Mouse (Mus musculus): ENCODE data around the gene Rsph14. TPM values are rescaled to one million over a fixed set of nuclear protein-coding genes. Genes with fewer than 3 reads are reported as not detected.
A peak's percentile ranks its signal among the peaks of the same experiment; 100 is the strongest.
"Not testable (repeated sequence)": the region's sequence is repeated elsewhere in the genome, so short reads cannot be mapped to it uniquely, and the experiment has no call there.

Gene Rsph14
- polyA plus RNA-seq, 1 experiment from 2014 or later = not detected

GRCm38 (mm10) chr10:75051364-75052074 lies 19.1 kb upstream of the Rsph14 start:
- H3K9me3 ChIP-seq (replicated peaks; ENCODE audit: control insufficient read depth, low read length) = no peaks in the 10 kb centered on the region
- H3K4me3 ChIP-seq (ENCODE audit: low read depth, low read length) = no peak overlapping the region
- H3K27me3 ChIP-seq (ENCODE audit: control insufficient read depth, insufficient read depth, low read length) = no peaks in the 10 kb centered on the region
- H3K4me1 ChIP-seq (ENCODE audit: control insufficient read depth, insufficient read depth, low read length) = no peaks in the 10 kb centered on the region
- H3K9ac ChIP-seq (replicated peaks; ENCODE audit: low read length) = no peak overlapping the region
- DNase-seq (ENCODE audit: low spot score) = no peak
- H3K36me3 ChIP-seq (replicated peaks; ENCODE audit: control insufficient read depth, insufficient read depth, low read depth, low read length) = no peaks in the 10 kb centered on the region
- no peak for ATAC-seq (replicated peaks; ENCODE audit: insufficient number of reproducible peaks, low FRiP score, low TSS enrichment, low read depth)
- WGBS = 91% methylated on average over 21 of the region's 21 CpGs
- no peak overlapping the region for H3K27ac ChIP-seq (replicated peaks; ENCODE audit: low read depth, low read length)
- H3K4me2 ChIP-seq (ENCODE audit: low read depth, low read length) = no peak overlapping the region

DNA sequence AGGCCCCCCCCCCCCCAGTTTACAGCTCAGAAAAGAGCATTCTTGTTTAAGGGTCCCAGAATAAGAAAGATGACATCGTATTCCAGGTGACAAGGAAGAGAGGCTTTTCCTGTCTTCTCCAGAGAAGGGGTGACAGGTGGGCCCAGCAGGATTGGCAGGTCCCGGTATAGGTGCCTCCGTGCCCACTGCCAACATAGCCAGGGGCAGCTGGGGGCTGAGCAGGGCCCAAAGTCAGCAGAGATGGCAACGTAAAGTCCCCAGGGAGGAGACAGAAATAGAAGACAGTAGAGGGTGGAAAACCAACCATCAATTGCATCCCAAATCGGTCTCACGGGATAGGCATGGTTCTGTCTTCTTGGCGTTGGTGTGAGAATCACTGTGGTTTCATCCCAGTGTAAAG lies 16.3 kb upstream of the Rsph14 start:
- no peaks in the 10 kb centered on the region for H3K9me3 ChIP-seq (replicated peaks; ENCODE audit: control insufficient read depth, low read length)
- H3K4me1 ChIP-seq (ENCODE audit: control insufficient read depth, insufficient read depth, low read length) = no peaks in the 10 kb centered on the region
- no peak overlapping the region for H3K4me2 ChIP-seq (ENCODE audit: low read depth, low read length)
- no peaks in the 10 kb centered on the region for H3K36me3 ChIP-seq (replicated peaks; ENCODE audit: control insufficient read depth, insufficient read depth, low read depth, low read length)
- DNase-seq (ENCODE audit: low spot score) (no peak), ATAC-seq (replicated peaks; ENCODE audit: insufficient number of reproducible peaks, low FRiP score, low TSS enrichment, low read depth) (no peak)
- H3K9ac ChIP-seq (replicated peaks; ENCODE audit: low read length) = no peak overlapping the region
- H3K27me3 ChIP-seq (ENCODE audit: control insufficient read depth, insufficient read depth, low read length) = no peaks in the 10 kb centered on the region
- H3K4me3 ChIP-seq (ENCODE audit: low read depth, low read length) = no peak overlapping the region
- H3K27ac ChIP-seq (replicated peaks; ENCODE audit: low read depth, low read length) = no peak overlapping the region
- 94% methylated on average over 7 of the region's 7 CpGs for WGBS

DNA sequence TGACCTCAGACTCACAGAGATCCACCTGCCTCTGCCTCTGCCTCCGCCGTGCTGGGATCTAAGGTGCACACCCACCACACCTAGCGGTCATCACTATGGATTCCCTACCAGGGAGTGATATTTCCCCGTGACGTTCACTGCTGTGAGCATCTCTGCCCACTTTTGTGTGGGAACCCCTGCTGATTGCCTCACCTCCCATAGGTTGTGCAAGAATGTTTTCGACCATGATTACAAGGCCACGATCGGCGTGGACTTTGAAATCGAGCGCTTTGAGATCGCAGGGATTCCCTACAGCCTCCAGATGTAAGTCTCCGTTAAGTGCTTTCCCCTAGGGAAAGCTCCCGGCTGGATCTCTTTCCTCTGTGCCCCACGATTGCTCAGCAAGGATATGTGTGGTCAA lies 13.4 kb upstream of the Rsph14 start:
- ATAC-seq (replicated peaks; ENCODE audit: insufficient number of reproducible peaks, low FRiP score, low TSS enrichment, low read depth) (no peak), DNase-seq (ENCODE audit: low spot score) (no peak)
- 89% methylated on average over 15 of the region's 15 CpGs for WGBS
- Histone ChIP-seq H3K4me2 (ENCODE audit: low read depth, low read length) (no peak overlapping the region), H3K36me3 (replicated peaks; ENCODE audit: control insufficient read depth, insufficient read depth, low read depth, low read length) (no peaks in the 10 kb centered on the region), H3K9ac (replicated peaks; ENCODE audit: low read length) (no peak overlapping the region), H3K4me1 (ENCODE audit: control insufficient read depth, insufficient read depth, low read length) (no peaks in the 10 kb centered on the region), H3K27ac (replicated peaks; ENCODE audit: low read depth, low read length) (no peak overlapping the region), H3K27me3 (ENCODE audit: control insufficient read depth, insufficient read depth, low read length) (no peaks in the 10 kb centered on the region), H3K4me3 (ENCODE audit: low read depth, low read length) (no peak overlapping the region), H3K9me3 (replicated peaks; ENCODE audit: control insufficient read depth, low read length) (no peaks in the 10 kb centered on the region)

GRCm38 (mm10) chr10:75044459-75044858 lies 12.1 kb upstream of the Rsph14 start:
- H3K4me1 ChIP-seq (ENCODE audit: control insufficient read depth, insufficient read depth, low read length) = no peaks in the 10 kb centered on the region
- DNase-seq (ENCODE audit: low spot score) = no peak
- WGBS = 34% methylated on average over 7 of the region's 7 CpGs
- H3K27me3 ChIP-seq (ENCODE audit: control insufficient read depth, insufficient read depth, low read length) = no peaks in the 10 kb centered on the region
- no peak overlapping the region for H3K4me3 ChIP-seq (ENCODE audit: low read depth, low read length)
- no peak overlapping the region for H3K27ac ChIP-seq (replicated peaks; ENCODE audit: low read depth, low read length)
- no peak overlapping the region for H3K4me2 ChIP-seq (ENCODE audit: low read depth, low read length)
- no peak overlapping the region for H3K9ac ChIP-seq (replicated peaks; ENCODE audit: low read length)
- ATAC-seq (replicated peaks; ENCODE audit: insufficient number of reproducible peaks, low FRiP score, low TSS enrichment, low read depth) = no peak
- H3K36me3 ChIP-seq (replicated peaks; ENCODE audit: control insufficient read depth, insufficient read depth, low read depth, low read length) = no peaks in the 10 kb centered on the region
- no peaks in the 10 kb centered on the region for H3K9me3 ChIP-seq (replicated peaks; ENCODE audit: control insufficient read depth, low read length)

GRCm38 (mm10) chr10:75042060-75042459 lies 9.7 kb upstream of the Rsph14 start:
- H3K9me3 ChIP-seq (replicated peaks; ENCODE audit: control insufficient read depth, low read length); H3K9ac ChIP-seq (replicated peaks; ENCODE audit: low read length); ATAC-seq (replicated peaks; ENCODE audit: insufficient number of reproducible peaks, low FRiP score, low TSS enrichment, low read depth); H3K36me3 ChIP-seq (replicated peaks; ENCODE audit: control insufficient read depth, insufficient read depth, low read depth, low read length); H3K27ac ChIP-seq (replicated peaks; ENCODE audit: low read depth, low read length); H3K4me1 ChIP-seq (ENCODE audit: control insufficient read depth, insufficient read depth, low read length); H3K4me2 ChIP-seq (ENCODE audit: low read depth, low read length); H3K27me3 ChIP-seq (ENCODE audit: control insufficient read depth, insufficient read depth, low read length); DNase-seq (ENCODE audit: low spot score); H3K4me3 ChIP-seq (ENCODE audit: low read depth, low read length): not testable (repeated sequence)
- 21% methylated on average over 1 of the region's 1 CpGs for WGBS

GRCm38 (mm10) chr10:75036883-75037379 lies 4.5 kb upstream of the Rsph14 start, which contains the start of gene Rab36:
Gene Rab36 (plus strand): TSS chr10:75037058.
- Histone ChIP-seq H3K9me3 (replicated peaks; ENCODE audit: control insufficient read depth, low read length) (no peaks in the 10 kb centered on the region), H3K27ac (replicated peaks; ENCODE audit: low read depth, low read length) (peak within 1 kb of the TSS; percentile 81; the same call in 1 of the 2 replicates), H3K36me3 (replicated peaks; ENCODE audit: control insufficient read depth, insufficient read depth, low read depth, low read length) (no peaks in the 10 kb centered on the region), H3K4me2 (ENCODE audit: low read depth, low read length) (peak within 1 kb of the TSS; percentile 76), H3K4me3 (ENCODE audit: low read depth, low read length) (peak within 1 kb of the TSS; percentile 46), H3K9ac (replicated peaks; ENCODE audit: low read length) (peak within 1 kb of the TSS; percentile 61), H3K27me3 (ENCODE audit: control insufficient read depth, insufficient read depth, low read length) (no peaks in the 10 kb centered on the region), H3K4me1 (ENCODE audit: control insufficient read depth, insufficient read depth, low read length) (peaks cover 2% of the 10 kb centered on the region)
- peak; percentile 100 for DNase-seq (ENCODE audit: low spot score)
- ATAC-seq (replicated peaks; ENCODE audit: insufficient number of reproducible peaks, low FRiP score, low TSS enrichment, low read depth) = peak; percentile 97
- under 1% methylated on average over 36 of the region's 36 CpGs for WGBS

DNA sequence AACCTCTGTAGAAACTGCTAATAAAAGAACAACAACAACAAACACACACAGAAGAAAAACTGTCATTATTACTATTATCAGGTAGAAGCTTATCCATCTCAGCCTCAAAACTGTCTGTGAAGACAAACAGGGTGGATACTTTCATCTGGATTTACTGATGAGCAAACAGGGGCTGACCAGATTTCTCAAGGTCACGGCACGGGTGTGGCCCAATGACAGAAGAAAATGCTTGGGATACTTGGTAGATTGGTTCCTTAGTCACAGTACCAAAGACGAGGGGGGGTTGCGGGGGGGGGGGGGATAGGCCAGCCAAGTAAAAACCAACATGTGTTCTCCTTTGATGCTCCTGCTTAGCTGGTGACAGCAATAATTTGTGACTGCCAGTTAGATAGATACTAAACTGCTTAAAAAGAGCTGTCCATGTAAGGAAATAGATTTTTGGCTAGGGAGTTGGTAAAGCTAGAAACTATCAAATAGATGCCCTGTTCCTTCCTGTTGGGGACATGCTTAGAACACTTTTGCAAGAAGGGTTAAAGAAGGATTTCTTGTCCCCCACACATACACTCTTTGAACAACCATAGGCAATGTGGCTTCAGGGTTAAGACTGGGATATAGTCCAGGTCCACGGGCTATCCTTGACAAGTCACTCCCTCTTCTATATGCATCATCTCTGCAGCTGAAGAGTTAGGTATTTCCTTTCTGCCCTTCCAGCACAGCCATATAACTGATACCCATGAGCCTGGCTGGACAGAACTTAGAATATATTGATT lies 856 bp downstream of the Rsph14 start:
- Histone ChIP-seq H3K4me2 (ENCODE audit: low read depth, low read length) (no peak overlapping the region), H3K4me1 (ENCODE audit: control insufficient read depth, insufficient read depth, low read length) (no peaks in the 10 kb centered on the region), H3K36me3 (replicated peaks; ENCODE audit: control insufficient read depth, insufficient read depth, low read depth, low read length) (no peaks in the 10 kb centered on the region), H3K27me3 (ENCODE audit: control insufficient read depth, insufficient read depth, low read length) (no peaks in the 10 kb centered on the region), H3K9ac (replicated peaks; ENCODE audit: low read length) (no peak overlapping the region), H3K27ac (replicated peaks; ENCODE audit: low read depth, low read length) (no peak overlapping the region), H3K9me3 (replicated peaks; ENCODE audit: control insufficient read depth, low read length) (no peaks in the 10 kb centered on the region), H3K4me3 (ENCODE audit: low read depth, low read length) (no peak overlapping the region)
- DNase-seq (ENCODE audit: low spot score) (no peak), ATAC-seq (replicated peaks; ENCODE audit: insufficient number of reproducible peaks, low FRiP score, low TSS enrichment, low read depth) (no peak)
- WGBS = 80% methylated on average over 5 of the region's 5 CpGs

GRCm38 (mm10) chr10:75030234-75030633 lies 2.2 kb downstream of the Rsph14 start:
- Histone ChIP-seq H3K9ac (replicated peaks; ENCODE audit: low read length) (no peak overlapping the region), H3K36me3 (replicated peaks; ENCODE audit: control insufficient read depth, insufficient read depth, low read depth, low read length) (no peaks in the 10 kb centered on the region), H3K27me3 (ENCODE audit: control insufficient read depth, insufficient read depth, low read length) (no peaks in the 10 kb centered on the region), H3K4me3 (ENCODE audit: low read depth, low read length) (no peak overlapping the region), H3K9me3 (replicated peaks; ENCODE audit: control insufficient read depth, low read length) (no peaks in the 10 kb centered on the region), H3K27ac (replicated peaks; ENCODE audit: low read depth, low read length) (no peak overlapping the region), H3K4me1 (ENCODE audit: control insufficient read depth, insufficient read depth, low read length) (no peaks in the 10 kb centered on the region), H3K4me2 (ENCODE audit: low read depth, low read length) (no peak overlapping the region)
- no peak for ATAC-seq (replicated peaks; ENCODE audit: insufficient number of reproducible peaks, low FRiP score, low TSS enrichment, low read depth)
- DNase-seq (ENCODE audit: low spot score) = no peak
- 75% methylated on average over 3 of the region's 3 CpGs for WGBS

Measured in embryonic facial prominence, embryonic 11.5 days (tissue).